Mouse (Mus musculus) E14TG2a.4 (cell line): ENCODE measurements around the gene Mef2a.

ENCODE experiments used
- CTCF ChIP-seq: conservative IDR thresholded peaks from 2 replicates; pipeline ENCODE4 v1.5.1; 2014; ENCODE audit warnings: low read length
- POU5F1 ChIP-seq: IDR thresholded peaks from 2 replicates; pipeline ENCODE4 v1.6.1; 2014; ENCODE audit warnings: low read length, borderline replicate concordance

- TF ChIP-seq CTCF: no peak
- TF ChIP-seq POU5F1: no peak
Observed at GRCm38 (mm10) chr7:67229701-67230100, 143.0 kb downstream of the Mef2a start.
